Mouse (Mus musculus): Measurements from ENCODE around the gene Wbp2. TPM values are rescaled to one million over a fixed set of nuclear protein-coding genes. Genes with fewer than 3 reads are reported as not detected.

Wbp2 gene
- total RNA-seq, 2 experiments from 2014 or later: 450 to 480 TPM

- DNase-seq (ENCODE audit: low spot score in 2 of 2): no peak
These were observed 23.3 kb upstream of the Wbp2 start for GRCm38 (mm10) chr11:116110131-116110530.

GRCm38 (mm10) chr11:116109441-116110081, 22.8 kb upstream of the Wbp2 start:
- DNase-seq (ENCODE audit: low spot score in 2 of 2): no peak

GRCm38 (mm10) chr11:116108464-116109137, 21.8 kb upstream of the Wbp2 start:
- no peak for DNase-seq (ENCODE audit: low spot score in 2 of 2)

GRCm38 (mm10) chr11:116107777-116108285, 21.0 kb upstream of the Wbp2 start:
- no peak for DNase-seq (ENCODE audit: low spot score in 2 of 2)

GRCm38 (mm10) chr11:116106963-116107776, 20.4 kb upstream of the Wbp2 start:
- no peak for DNase-seq (ENCODE audit: low spot score in 2 of 2)

- no peak for DNase-seq (ENCODE audit: low spot score in 2 of 2)
These were observed 19.6 kb upstream of the Wbp2 start for GRCm38 (mm10) chr11:116106154-116106962.

GRCm38 (mm10) chr11:116105065-116105464, 18.3 kb upstream of the Wbp2 start:
- no peak for DNase-seq (ENCODE audit: low spot score in 2 of 2)

- DNase-seq (ENCODE audit: low spot score in 2 of 2): no peak
These were observed 17.3 kb upstream of the Wbp2 start for GRCm38 (mm10) chr11:116104006-116104646.

- DNase-seq (ENCODE audit: low spot score in 2 of 2): no peak
These were observed 16.8 kb upstream of the Wbp2 start for GRCm38 (mm10) chr11:116103572-116103971.

GRCm38 (mm10) chr11:116102472-116102871, 15.7 kb upstream of the Wbp2 start:
- no peak for DNase-seq (ENCODE audit: low spot score in 2 of 2)

GRCm38 (mm10) chr11:116101931-116102381, 15.2 kb upstream of the Wbp2 start:
- no peak for DNase-seq (ENCODE audit: low spot score in 2 of 2)

GRCm38 (mm10) chr11:116100839-116101238, 14.0 kb upstream of the Wbp2 start:
- no peak for DNase-seq (ENCODE audit: low spot score in 2 of 2)

GRCm38 (mm10) chr11:116100385-116100784, 13.6 kb upstream of the Wbp2 start:
- DNase-seq (ENCODE audit: low spot score in 2 of 2): no peak

- no peak for DNase-seq (ENCODE audit: low spot score in 2 of 2)
These were observed 12.7 kb upstream of the Wbp2 start for GRCm38 (mm10) chr11:116099462-116099861.

- no peak for DNase-seq (ENCODE audit: low spot score in 2 of 2)
These were observed 12.1 kb upstream of the Wbp2 start for GRCm38 (mm10) chr11:116098711-116099460.

GRCm38 (mm10) chr11:116096213-116097108, 9.7 kb upstream of the Wbp2 start:
- no peak for DNase-seq (ENCODE audit: low spot score in 2 of 2)

- no peak for DNase-seq (ENCODE audit: low spot score in 2 of 2)
These were observed 8.8 kb upstream of the Wbp2 start for GRCm38 (mm10) chr11:116095573-116095972.

GRCm38 (mm10) chr11:116093771-116094565, 7.2 kb upstream of the Wbp2 start:
- DNase-seq (ENCODE audit: low spot score in 2 of 2): no peak
